Mouse (Mus musculus): ENCODE results near the gene Il9r. TPM values are rescaled to one million over a fixed set of nuclear protein-coding genes. Genes with fewer than 3 reads are reported as not detected.

Gene Il9r
- total RNA-seq, 2 experiments from 2014 or later = not detected

- peak in 1 of 2 experiments; percentile 24 for DNase-seq (ENCODE audit: low spot score in 2 of 2)
Measured at GRCm38 (mm10) chr11:32161500-32161899, 38.6 kb downstream of the Il9r start.

DNA sequence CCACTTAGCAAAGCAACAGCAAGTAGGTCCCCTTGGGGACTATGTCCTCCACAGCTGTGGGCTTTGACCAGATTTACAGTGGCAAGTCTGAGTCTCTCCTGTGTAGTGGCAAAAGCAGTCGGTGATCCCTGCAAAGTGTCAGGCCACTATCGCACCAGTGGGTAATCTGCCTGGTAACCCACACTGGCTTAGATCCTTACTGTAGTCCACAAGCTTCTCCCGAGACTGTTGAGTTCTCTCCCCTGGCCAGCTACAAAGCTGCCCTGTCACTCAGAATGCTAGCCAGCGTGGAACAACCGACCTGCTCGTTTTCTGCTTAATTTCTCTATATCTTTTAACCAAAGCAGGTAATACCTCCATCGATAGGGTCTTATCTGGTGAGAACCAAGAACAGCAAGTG, 39.7 kb downstream of the Il9r start:
- peak in 1 of 2 experiments; percentile 15 for DNase-seq (ENCODE audit: low spot score in 2 of 2)

GRCm38 (mm10) chr11:32159176-32159575, 40.9 kb downstream of the Il9r start:
- DNase-seq (ENCODE audit: low spot score in 2 of 2) = no peak

- DNase-seq (ENCODE audit: low spot score in 2 of 2) = peak; percentile 72 to 81
Measured at GRCm38 (mm10) chr11:32157791-32158594, 42.1 kb downstream of the Il9r start.

DNA sequence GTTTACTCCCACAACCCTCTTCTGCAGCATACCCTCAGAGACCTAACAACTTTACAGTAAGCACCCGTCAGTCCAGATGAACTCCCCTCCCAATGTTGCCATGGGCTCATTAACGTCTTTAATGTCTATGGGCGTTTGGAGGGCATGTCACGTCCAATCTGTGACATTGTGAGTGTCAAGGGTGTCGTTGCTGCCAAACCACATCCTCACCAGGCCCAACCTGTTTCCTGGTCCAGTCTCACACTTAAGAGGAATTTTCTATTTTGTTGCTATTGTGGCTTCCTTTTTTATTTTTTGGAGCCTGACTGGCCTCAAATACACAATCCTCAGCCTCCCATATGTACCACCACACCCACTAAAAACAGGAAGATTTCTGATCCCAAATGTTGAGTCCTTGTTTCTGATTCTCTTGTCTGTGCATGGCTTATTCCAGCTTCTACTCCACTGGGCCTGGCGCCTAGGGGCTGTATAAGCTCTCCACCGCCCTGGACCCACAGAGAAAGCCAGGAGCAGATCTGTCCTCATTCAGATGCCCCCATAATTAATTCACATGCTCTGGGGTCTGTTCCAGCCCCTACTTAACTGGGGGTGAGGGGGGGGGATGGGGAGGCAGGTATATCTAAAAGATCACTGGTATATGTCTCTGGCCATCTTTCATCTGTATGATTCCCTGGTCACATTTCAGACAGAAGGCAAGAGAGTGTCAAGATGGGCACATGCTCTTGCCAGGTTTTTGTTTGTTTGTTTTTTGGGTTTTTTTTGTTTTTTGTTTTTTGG, 43.0 kb downstream of the Il9r start:
- DNase-seq (ENCODE audit: low spot score in 2 of 2) = peak in 1 of 2 experiments; percentile 30

DNA sequence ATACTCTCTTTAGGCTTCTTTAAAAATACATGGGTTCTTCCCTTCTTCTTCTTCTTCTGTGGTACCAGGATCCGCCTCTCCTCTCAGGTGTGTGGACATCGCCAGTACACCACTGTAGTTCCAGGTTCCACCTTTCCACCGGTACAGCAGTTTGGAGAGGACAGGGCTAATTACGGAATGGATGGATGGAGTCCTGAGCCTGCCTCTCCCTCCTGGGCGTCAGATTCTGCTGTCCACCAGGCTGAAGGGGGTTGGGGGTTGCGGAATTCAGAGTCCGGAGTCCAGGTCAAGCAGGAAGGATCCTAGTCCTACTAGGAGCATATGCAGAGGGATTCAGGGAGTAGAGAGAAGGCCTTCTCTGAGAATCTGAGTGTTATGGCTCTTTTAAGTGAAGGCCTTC, 46.9 kb downstream of the Il9r start:
- DNase-seq (ENCODE audit: low spot score in 2 of 2) = no peak

DNA sequence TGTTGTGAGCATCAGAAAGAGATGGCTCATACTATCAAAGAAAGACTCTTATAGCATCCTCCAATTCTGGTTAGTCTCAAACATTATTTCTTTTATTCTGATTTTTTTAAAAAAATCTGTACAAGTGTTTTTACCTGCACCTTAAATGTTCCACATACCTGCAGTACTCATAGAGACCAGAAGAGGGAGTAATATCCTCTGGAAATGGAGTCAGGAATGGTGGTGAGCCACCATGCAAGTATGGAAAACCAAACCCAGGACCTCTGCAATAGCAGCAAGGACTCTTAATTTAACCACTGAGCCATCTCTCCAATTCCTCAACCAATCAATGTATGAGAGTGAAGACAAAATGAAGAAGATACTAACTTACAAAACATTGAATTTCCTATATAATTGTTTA, 47.3 kb downstream of the Il9r start:
- DNase-seq (ENCODE audit: low spot score in 2 of 2) = no peak

DNA sequence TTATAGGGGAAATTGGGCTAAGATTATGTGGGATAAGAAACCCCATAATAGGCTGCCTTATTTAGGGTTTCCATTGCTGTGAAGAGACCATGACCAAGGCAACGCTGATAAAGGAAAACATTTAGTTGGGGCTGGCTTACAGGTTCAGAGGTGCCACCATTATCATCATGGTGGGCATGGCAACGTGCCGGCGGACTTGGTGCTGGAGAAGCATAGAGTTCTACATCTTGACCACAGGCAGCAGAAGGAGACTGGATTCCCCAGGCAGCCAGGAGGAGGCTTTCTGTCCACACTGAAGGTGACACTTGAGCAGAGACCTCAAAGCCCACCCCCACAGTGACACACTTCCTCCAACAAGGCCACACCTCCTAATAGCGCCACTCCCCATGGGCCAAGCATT, 48.8 kb downstream of the Il9r start:
- DNase-seq (ENCODE audit: low spot score in 2 of 2) = no peak

- DNase-seq (ENCODE audit: low spot score in 2 of 2) = no peak
Measured at GRCm38 (mm10) chr11:32149605-32150004, 50.5 kb downstream of the Il9r start.

DNA sequence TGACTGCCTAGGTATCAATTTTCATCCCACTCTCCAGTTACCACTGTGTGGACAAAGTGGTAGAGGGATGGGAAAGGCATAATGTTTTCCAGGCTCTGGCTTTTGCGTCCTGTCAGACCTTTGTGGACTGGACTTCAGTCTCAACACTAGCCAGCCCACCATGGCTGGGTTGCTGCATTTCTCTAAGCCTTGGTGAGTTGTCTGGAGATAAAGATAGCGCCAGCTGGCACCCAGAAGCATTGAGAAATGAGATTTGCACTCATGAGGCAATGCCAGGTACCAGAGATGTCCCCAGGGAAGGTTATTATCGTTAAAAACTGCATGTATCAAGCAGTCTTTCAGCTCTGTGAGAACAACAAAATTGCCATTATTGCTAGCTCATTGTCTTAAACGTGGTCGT, 57.3 kb downstream of the Il9r start:
- DNase-seq (ENCODE audit: low spot score in 2 of 2) = no peak

DNA sequence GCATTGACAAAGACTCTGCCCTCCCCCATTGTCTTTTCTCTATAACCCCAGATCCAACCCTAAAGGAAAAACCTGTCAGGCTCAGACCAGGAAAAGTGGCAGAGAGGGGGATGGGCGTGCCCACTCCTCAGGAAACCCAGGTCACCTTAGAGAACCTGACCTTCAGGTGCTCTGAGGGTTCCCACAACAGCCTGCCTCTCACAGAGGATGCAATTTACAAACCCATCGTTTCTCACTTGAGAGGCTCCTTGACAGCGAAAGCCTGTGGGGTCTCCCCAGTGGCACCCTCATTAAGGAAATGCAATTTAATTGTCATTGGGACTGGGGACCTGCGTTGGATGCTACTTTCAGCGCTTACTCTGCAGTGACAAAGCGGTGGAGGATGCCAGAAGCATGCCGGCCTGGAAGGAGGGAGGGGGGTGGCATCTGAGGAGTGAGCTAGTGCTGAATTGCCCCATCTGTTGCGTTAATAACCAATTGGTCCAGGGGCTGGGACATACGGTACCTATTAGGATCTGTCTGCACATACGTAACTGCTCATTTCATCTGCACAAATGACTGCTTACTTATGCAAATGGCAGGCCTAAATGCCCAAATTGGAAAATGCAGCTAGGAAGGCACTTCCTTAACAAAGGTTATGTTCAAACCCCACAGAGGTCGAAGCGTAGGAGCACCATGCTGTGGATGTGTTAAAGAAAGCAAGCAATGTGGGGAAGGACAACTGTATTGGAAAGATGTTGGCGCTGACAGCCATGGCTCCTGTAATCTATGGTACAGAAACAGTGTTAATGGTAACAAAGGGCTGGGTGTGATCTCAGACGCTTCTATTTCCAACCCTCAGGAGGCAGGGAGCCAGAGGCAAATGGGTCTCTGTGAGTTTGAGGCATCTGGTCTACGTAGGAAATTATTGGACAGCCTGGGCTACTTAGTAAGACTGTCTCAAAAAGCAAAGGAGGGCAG, 58.2 kb downstream of the Il9r start:
- no peak for DNase-seq (ENCODE audit: low spot score in 2 of 2)

DNA sequence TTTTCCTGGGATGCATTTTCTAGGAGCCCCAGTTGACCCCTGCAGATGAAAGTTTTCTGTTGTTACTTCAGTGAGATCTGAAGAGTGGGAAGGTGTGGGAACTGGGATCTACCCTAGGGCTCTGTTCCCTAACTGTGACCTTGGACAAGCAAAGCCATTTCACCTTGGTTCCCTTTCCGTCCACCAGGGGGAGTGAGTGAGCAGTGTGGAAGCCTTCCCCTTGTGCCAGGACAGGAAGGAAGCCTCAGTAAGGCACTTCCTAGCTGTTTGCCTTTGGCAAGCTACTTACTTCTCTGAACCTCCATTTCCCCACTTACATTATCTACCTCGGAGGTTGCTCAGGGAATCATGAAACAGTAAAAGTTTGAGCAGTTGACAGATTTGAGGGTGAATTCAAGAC, 59.0 kb downstream of the Il9r start:
- peak; percentile 76 to 80 for DNase-seq (ENCODE audit: low spot score in 2 of 2)

DNA sequence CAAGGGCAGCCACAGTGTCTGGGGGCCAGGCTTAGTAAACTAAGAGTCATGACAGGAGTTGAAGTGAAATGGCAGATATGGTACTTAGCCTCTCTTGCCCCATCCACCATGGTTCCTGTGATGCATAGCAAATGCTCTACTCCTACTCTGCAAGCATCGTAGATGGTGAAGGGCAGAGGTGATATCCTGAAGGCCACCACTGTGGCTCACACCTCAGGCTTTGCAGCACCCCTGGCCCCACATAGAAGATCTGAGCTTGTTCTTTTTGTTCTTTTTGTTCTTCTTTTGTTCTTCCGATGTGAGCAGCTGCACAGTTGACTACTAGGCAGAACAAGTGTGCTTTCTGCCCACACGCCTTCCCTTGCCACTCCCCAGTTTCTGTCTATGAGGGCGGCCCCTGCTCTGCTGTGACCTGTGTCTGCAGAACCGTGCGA, 60.5 kb downstream of the Il9r start:
- no peak for DNase-seq (ENCODE audit: low spot score in 2 of 2)

GRCm38 (mm10) chr11:32138614-32138964, 61.5 kb downstream of the Il9r start:
- DNase-seq (ENCODE audit: low spot score in 2 of 2) = no peak

GRCm38 (mm10) chr11:32137719-32138613, 62.1 kb downstream of the Il9r start:
- no peak for DNase-seq (ENCODE audit: low spot score in 2 of 2)

Other genes with a start within 250 kb of the Il9r start
- not detected for gene 4930524B15Rik, start 234.7 kb downstream of the Il9r start, total RNA-seq (2021)
- 100 to 1,000 TPM; 848 to 920 TPM for gene Nsg2, start 199.8 kb downstream of the Il9r start, total RNA-seq (2021)
- 10 to 100 TPM; 28.3 to 29.8 TPM for gene Snrnp25, start 5.1 kb upstream of the Il9r start, total RNA-seq (2021)
- 10 to 100 TPM; 25.9 to 32.8 TPM for gene Rhbdf1, start 22.0 kb upstream of the Il9r start, total RNA-seq (2021)
- 10 to 100 TPM; 18.5 to 20.7 TPM for gene Mpg, start 26.2 kb upstream of the Il9r start, total RNA-seq (2021)
- gene Nprl3, start 67.4 kb upstream of the Il9r start, total RNA-seq (2021) = 10 to 100 TPM; 51.7 to 58.1 TPM
- not detected for gene Hba-x, start 76.1 kb upstream of the Il9r start, total RNA-seq (2021)
- 100 to 1,000 TPM; 667 to 733 TPM for gene Hba-a1, start 83.2 kb upstream of the Il9r start, total RNA-seq (2021)
- gene Hbq1b, start 86.7 kb upstream of the Il9r start, total RNA-seq (2021) = 1 to 10 TPM; 2.3 to 4.1 TPM
- 100 to 1,000 TPM; 562 to 789 TPM for gene Hba-a2, start 96.2 kb upstream of the Il9r start, total RNA-seq (2021)
- 1 to 10 TPM; 1.6 to 2.7 TPM for gene Hbq1a, start 99.8 kb upstream of the Il9r start, total RNA-seq (2021)
- 10 to 100 TPM; 28.3 to 28.5 TPM for gene Sh3pxd2b, start 147.5 kb upstream of the Il9r start, total RNA-seq (2021)